Mouse (Mus musculus): ENCODE data around the gene Col23a1.

Gene Col23a1

DNA sequence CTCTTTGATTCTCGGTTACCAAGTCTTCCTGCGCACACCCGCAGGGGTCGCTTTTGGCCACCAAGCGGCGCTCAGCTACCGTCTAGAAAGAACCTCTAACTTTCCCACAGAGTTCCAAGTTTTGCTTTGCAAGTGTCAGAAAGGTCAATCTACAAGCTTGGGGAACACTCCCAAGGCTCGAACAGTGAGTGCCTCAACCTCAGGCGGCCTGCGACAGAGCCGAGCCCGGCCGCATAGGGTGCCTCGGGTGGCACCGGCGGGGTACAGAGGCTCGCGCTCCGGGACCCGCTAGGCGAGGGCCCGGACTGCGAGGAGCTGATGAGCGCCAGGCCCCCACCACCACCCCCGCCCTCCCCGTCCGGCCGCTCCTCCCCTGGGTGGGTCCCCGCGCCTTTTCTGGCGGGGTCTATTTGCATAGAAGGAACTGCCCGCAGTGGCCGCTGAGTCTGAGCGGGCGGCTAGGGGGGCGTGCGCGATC is at the start of gene Col23a1:
Gene Col23a1, plus strand, starts transcription at position 357 of the 478 bp plus-strand sequence.
- DNase-seq (ENCODE audit: low read depth, low spot score) = peak; percentile 13

DNA sequence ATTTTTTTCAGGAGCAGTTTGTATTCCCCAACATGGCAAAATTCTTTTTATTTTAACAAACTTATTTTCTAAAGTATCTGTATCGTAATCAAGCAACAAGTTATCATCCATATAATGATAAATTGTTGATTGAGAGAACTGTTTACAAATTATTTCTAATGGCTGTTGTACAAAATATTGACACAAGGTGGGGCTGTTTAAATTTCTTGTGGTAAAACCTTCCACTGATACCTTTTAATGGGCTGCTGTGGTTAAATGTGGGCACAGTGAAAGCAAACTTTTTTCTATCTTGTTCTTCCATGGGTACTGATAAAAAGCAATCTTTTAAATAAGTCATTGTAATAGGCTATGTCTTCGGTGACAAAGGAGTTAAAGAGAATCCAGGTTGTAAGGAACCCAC is 46.8 kb upstream of the Col23a1 start:
- peak; percentile 20 for DNase-seq (ENCODE audit: low read depth, low spot score)

DNA sequence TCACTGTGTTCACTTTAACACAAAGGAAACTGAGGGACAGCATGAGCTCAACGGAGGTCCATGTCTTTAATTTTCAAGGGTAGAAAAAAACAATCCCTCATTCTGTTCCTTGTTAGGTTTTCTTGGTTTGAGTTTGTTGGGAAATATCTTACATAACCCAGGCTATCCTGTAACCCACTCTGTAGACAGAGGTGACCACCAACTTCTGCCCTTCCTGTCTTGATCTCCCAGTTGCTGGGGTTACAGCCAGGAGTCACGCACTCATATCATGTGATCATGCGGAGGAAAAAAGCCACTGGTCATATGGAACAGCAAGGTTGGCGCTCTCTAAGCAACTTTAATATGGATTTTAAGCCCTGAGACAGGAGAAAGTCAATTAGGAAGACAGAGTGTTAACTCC is 32.7 kb upstream of the Col23a1 start:
- DNase-seq (ENCODE audit: low read depth, low spot score) = no peak

DNA sequence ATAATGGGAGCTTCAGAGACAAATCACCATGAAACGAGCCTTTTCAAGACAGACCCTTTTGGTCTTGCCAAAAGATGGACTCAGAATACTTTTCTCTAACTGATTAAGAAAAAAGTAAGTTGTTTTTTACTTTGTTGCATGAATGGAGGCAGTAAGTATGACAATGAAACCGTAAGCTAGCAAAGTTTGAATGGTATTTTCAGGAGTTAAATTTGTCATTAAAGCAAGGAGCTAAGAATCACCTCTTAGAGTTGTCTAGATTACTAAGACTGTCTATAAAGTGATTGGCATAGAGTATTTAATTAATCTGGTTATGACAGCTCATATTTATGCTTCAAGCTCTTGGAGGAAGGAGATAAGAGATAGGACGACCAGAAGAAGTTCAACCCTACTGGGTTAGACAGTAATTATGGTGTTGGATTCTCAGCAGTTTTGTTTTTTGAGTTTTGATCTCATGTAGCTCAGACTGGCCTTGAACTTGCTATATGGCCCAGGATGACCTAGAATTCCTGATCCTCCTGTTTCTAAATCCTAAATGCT is 28.0 kb upstream of the Col23a1 start, which contains the start of gene Clk4:
Gene Clk4, plus strand, starts transcription at position 51 of the 540 bp plus-strand sequence.
- no peak for DNase-seq (ENCODE audit: low read depth, low spot score)

DNA sequence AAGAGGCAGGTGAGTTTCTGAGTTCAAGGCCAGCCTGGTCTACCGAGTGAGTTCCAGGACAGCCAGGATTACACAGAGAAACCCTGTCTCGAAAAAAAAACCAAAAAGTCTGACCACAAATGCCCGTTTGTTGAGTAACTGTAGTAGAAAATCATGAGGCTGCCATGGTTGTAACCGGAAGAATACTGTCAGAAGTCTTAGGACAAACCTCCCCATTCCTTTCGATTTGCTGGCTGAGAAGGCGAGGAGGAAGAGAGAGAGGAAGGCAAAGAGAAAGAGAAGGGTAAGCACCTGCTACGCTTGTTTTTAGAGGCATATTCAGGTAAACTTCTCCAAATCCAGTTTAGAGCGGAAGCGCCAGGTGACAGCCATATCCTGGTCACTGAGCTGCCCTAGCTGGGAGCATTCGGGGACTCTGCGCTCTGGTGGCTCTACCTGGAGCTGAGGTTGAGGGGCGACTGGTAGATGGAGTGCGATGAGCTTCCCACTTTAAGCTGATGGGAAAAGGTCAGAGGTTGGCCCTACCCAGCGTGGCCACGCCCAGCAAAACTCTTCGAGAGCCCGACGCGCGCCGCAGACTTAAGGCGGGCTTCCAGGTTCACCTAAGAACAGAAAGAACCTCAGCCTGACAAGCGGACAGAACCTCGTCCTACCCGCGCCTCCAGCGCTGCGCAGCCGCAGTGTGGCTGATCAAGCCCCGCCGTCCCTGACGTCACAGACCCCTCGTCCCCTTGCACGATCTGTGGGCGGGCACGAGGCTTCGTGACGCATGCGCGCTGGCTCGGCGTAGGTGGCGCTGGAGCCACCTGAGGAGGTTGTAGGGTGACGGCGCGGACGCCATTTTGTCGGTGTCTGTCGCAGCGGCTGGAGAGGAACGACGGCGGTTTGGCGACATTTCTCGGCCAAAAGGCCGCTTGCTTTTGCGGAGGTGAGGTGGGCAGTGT is 27.1 kb upstream of the Col23a1 start, which contains the start of gene BC049762:
Gene BC049762, minus strand, starts transcription at position 705 of the 944 bp plus-strand sequence.
- peak; percentile 100 for DNase-seq (ENCODE audit: low read depth, low spot score)

DNA sequence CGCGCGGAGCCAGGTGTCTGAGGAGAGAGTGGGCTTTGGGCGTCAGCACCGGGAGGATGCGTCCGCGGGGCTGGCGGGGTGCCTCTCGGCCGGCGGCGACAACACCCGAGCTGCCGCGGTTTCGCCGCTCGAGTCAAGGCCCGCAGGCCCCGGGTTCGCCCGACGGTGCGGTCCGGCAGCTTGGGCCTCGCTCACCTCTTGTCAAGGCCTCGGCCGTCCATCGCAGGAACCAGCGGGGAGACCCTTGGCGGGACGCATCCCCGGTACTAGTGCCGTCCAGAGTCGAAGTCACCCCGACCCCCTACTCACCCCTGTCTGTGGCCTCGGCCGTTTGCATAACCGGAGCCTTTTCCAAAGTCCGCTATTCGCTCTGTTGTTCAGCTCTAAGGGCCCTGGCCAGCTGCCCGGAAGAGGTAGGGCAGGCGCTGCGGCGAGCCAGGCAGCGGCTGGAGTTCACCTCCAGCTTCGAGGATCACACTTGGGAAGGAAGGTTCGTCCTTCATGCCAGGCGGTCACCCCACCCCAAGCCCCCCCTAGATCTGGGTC is 26.4 kb upstream of the Col23a1 start:
- DNase-seq (ENCODE audit: low read depth, low spot score) = no peak

DNA sequence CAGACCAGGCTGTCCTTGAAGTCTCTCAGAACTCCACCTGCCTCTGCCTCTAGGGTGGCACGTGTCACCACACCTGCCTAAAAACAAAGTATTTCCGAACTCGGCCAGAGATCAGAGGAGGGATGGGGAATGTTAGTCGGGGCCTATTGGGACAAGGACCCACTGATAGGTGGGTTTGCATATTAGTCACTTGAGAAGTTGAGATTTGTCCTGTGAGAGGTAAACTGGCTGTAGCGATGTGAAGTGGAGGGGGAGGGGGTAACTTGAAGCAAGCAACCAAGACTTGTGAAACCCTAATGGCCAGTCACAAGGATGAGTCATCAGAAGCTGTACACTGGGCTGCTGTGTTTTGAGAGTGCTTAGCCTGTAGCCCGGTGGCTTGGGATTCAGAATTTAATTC is 25.4 kb upstream of the Col23a1 start:
- DNase-seq (ENCODE audit: low read depth, low spot score) = peak; percentile 57

DNA sequence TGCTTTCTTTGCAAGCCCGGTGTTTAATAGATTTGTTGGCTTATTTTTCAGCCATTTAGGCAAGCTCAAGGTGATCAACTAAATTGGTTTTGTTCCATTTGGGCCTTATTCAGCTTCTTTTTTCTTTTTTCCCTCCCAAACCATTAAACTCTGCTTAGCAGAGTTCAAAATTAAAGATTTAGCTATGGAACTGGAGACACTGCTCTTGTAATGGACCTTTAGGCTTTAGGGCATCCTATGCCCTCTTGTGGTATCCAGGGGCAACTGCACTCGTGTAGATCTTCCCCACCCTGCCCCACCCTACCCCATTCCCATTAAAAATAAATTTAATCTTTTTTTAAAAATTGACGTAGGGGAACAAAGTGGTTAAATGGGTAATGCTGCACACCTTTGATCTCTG is 24.4 kb upstream of the Col23a1 start:
- peak; percentile 27 for DNase-seq (ENCODE audit: low read depth, low spot score)

DNA sequence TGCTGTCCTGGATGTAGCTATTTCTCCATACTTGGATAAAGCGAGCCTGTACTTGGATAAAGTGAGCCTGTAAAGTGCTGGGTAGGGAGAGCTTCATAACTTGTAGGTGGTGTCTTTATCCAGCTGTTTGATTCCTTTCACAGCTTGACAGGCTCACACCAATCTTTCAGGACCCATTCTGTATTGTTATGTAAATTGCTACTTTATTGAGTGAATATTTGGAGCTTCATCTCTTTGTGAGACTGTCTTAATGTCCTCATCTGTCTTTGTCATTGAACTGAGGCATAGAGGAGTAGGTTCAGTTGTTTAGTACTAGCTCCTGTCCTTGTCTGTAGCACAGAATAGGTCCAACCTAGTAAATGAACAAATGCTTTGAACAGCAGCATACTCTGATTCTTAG is 15.3 kb upstream of the Col23a1 start:
- DNase-seq (ENCODE audit: low read depth, low spot score) = no peak

DNA sequence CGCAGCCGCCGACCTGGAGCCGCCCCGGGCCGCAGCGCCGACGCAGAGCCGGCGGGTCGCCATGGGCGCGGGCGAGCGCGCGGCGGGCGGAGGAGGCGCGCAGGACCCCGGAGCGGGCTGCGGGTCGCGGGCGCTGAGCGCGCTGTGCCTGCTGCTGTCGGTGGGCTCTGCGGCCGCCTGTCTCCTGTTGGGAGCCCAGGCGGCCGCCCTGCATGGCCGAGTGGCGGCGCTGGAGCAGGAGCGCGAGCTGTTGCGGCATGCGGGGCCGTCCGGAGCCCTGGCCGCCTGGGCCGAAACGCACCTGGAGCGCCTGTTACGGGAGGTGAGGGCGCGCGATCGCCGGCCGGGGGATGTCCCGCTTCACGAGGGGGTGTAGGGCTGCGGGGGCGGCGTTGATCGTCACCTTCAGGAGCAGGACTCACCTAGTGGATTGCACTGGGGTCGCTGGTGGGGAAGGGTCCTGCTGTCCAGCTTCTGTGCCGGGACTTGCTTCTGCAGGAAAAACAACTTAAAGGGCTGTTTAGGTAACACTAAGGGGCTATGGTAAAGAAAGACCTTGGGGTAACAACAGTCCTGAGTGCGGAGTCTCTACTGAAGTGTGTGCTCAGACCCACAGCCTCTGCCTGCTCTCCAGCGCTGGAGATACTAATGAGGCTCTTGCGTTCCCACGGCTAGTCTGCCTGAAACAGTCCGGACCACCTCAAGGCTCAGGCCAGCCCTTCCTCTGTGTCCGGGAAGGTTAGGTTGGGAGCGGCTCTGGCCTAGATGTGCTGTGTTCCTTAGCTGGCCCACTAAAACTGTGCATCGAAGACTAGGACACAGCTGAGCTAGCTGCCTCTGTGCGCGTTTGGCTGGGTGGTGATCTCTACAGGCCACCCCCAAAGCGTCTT is 591 bp downstream of the Col23a1 start:
- DNase-seq (ENCODE audit: low read depth, low spot score) = no peak

DNA sequence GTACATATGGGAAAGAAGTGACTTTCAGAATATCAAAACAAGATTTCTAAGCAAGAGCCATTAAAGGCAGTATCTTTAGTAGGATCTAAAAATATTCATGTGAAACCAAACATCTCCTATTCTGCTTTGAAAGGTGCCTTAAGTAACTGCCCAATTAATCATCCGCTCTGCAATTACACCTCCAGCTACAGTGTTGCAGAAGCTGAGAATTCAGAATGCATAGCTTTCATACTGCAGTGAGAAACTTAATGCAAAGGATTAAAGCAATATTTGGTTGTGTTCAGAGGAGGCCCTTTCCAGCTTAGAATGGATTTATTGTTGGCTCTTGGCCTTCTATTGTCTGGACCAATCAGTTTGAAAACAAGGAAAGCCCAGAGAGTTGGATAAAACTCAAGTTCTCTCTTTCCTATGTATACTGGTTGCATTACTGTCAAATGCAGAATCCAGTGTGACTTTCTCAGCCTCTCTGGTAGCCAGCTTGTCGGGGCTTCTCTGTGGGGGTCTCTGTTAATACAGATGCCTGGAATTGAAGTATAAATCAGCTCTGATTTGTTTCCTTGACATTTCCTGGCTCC is 4.3 kb downstream of the Col23a1 start:
- DNase-seq (ENCODE audit: low read depth, low spot score) = no peak

DNA sequence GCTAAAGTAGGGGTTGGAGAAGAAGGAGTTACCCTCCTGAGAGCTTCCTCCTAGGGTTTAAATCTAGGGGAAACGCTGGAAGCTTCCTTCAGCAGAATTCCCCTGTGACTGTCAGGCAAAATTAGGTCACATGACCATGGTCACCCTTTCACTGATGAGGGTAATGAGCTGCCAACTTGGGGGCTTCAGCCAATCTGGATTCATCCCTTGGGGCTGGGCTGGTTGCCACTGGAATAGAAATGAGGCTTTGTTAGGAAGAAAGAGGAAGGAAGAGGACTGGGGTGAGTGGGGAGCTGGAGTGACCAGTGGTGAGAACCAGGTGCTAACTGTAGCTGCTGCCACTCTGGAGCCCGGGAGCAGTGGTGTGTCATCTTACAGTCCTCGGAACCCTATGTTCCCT is 6.0 kb downstream of the Col23a1 start:
- no peak for DNase-seq (ENCODE audit: low read depth, low spot score)

DNA sequence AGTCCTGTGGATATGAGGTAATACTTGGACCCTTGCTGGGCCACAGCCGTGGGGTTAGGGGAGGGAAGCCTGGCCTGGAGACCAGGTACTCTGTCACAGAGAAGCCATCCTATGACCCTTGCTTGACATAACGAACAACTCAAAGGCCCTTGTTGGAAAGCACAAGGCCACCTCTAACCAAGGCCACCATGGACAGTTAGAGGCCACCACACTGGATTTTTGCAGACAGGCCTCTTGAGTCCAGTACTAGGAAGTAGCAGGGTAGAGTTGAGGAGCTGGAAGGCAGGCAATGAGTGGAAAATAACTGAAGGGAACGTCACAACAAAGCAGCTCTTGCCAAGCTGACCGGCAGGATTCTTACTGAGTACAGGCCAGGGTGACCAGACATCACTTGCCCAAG is 9.0 kb downstream of the Col23a1 start:
- no peak for DNase-seq (ENCODE audit: low read depth, low spot score)

DNA sequence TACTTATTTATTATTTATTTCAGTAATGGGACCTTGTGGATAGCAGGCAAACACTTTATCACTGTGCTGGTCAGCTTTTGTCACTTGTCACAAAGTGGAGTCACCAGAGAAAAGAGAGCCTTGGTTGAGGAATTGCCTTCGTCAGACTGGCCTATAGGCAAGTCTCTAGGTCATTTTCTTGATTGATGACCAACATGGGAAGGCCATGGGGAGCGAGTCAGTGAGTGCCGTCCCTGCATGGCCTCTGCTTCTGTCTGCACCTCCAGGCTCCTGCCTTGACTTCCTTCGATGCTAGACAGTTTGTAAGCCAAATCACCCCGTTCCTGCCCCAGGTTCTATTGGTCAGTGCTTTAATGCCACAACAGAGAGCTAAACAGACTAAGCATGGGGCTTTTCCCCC is 12.7 kb downstream of the Col23a1 start:
- no peak for DNase-seq (ENCODE audit: low read depth, low spot score)

DNA sequence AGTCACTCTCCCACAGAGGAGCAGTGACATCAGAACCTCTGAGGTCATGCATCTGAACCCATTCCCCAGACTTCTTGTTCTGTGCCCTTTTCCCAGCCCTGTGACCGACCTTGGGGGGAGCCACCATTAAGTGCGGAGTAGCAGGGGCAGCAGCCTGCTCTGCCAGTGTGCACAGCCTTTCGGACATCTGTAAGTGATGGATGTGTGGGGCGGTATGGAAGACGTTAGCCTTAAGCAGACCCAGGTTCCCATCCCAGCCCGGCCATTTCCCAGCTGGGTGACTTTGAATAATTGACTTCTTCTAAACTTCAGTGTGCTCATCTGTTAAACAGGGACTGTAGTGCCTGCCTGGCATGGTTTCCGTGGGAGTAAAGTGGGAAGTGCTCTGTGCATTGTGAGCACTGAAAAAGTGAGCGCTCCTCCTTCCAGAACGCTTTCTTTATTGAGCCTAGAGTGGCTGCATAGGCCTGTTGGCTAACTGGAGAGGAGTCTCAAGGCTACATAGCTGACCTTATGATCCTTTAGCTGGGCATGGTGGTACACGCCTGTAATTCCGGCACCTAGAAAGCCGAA is 14.3 kb downstream of the Col23a1 start:
- DNase-seq (ENCODE audit: low read depth, low spot score) = no peak

DNA sequence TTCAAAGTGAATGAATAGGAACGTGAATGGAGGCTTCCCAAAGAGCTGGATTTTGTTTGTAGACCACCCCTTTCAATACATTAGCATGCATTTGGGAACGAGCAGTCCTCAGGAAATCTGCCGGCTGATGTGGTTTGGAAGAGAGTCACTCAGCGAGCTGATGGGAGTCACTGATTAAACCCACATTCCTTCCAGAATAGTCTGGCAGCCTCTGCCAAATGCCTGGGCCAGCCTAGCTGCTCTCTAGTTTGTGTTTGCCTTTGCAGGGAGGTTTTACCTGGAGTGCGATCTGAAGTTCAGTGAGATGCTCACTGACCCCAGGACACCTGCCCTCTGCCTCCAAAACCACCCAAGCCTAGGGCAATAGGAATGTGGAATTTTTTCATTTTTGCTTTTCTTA is 18.6 kb downstream of the Col23a1 start:
- DNase-seq (ENCODE audit: low read depth, low spot score) = no peak

DNA sequence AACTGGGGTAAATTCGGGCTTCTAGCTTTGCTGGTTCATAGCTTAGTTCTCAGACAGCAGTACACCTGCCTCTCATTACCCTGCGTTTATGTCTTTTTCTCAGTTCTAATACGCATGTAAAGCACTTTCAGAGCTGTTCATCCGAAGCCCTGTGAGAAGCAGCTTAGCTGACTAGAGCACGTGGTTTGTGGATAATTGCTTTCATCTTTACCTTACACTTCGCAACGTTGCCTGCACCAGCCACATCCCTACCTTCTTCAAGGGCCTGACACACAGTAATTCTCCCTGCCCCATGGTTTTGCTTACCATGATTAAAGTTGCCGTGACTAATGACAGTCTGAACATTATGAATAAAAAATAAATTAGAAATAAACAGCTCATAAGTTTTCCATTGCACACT is 22.1 kb downstream of the Col23a1 start:
- no peak for DNase-seq (ENCODE audit: low read depth, low spot score)

DNA sequence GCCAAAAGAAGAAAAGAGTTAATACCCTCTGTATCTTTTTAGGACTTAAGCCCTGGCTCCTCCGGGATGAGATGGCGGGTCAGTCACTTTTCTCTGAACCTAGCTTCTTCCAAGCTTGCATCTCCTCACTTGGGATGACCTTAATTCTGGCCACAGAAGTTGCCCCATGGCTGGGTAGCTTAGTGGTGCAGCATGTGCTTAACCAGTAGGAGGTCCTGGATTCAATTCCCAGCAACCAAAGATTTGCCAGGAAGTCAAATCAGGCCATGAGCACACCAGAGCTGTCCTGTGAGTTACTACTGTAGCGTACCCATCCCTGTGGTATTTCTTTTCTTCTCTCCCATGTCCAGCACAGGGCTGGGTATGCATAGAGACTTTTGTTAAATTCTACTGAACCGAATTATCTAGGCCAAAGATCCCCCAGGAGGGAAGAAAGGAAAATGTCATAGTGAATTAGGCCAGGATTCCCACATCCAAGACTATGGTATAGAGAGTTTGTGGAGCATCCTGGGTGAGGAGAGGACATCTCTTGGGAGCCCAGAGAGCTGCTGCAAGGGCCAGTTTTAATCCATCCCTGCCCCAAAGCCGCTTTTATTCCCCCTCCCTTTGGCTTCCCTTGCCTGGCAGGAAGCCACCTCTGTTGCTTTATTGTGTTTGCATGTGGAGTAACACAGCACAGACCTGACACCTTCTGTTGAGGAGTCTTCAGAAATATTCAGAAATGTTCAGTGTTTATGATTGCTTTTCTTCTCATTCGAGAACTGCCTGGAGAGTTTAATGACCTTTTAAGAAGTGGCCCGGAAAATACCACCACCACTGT is 26.5 kb downstream of the Col23a1 start:
- DNase-seq (ENCODE audit: low read depth, low spot score) = no peak

DNA sequence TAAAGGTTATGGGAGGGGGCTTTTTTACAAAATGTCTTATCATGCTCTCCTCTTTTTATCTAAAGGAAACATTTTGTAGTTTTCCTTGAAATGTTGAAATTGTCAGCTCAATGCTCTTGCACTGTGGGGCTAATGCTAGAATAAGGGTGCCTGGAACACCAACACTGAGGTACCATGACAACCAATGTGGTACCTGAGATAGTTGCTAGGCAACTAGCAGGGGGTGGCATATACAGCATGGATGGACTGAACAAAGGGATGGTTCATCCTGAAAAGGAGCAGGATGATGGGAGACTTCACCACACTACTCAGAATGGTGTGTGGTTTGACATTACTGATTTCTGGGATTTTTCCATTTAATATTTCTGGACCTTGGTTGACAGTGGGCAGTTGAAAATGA is 30.9 kb downstream of the Col23a1 start:
- no peak for DNase-seq (ENCODE audit: low read depth, low spot score)

DNA sequence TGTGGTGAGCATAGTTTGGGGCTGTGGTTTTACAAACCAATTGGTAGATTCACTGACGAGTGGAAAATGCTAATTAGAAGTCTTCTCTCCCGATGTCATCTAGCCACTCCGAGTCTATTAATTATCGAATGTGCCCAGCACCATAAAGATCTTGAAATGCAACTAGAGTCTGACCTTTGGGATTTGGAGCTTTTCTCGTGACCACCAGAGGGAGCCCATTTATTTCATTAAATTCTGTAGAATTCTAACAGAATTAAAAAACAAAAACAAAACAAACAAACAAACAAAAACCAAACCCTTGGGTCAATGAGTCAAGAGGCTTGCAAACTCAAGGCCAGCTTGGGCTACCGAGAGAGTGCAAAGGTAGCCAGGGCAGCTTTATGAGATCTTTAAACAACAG is 37.2 kb downstream of the Col23a1 start:
- DNase-seq (ENCODE audit: low read depth, low spot score) = no peak
